Mouse (Mus musculus): Measurements from ENCODE around the gene Dlg5. TPM values are rescaled to one million over a fixed set of nuclear protein-coding genes. Genes with fewer than 3 reads are reported as not detected.

Dlg5 gene
- polyA plus RNA-seq, 1 experiment from 2014 or later = 25.4 TPM

DNA sequence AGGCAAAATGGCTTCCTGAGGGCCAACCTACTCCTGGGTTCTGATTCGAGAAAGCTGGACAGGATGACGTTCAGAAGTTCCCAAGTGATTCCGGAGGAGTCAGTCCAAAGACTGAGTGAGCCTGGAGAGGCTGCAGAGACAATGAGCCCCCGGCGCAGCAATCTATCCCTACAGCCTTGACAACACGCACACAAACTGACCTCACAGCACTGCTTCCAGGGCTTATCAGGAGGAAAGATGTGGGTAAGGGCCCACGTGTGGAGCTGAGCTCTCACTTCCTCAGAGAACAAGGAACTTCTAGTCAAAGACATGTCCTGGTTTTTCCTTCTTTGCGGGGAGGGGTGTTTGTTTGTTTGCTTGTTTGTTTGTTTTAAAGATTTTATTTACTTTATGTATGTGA lies 18.7 kb downstream of the Dlg5 start:
- no peaks in the 10 kb centered on the region for H3K9me3 ChIP-seq (ENCODE audit: control insufficient read depth, low read length)
- no peak overlapping the region for H3K27ac ChIP-seq (ENCODE audit: low read depth, low read length)
- H3K4me3 ChIP-seq (ENCODE audit: low read depth, low read length) = no peak overlapping the region
- no peak overlapping the region for H3K4me2 ChIP-seq (ENCODE audit: low read depth)
- ATAC-seq (ENCODE audit: insufficient read depth, low FRiP score, low TSS enrichment) = no peak
- H3K4me1 ChIP-seq (ENCODE audit: control insufficient read depth, insufficient read depth, low read length) = no peaks in the 10 kb centered on the region
- no peak for DNase-seq (ENCODE audit: low spot score)
- H3K36me3 ChIP-seq (ENCODE audit: control insufficient read depth, insufficient read depth, low read length) = no peaks in the 10 kb centered on the region
- WGBS = 89% methylated on average over 8 of the region's 8 CpGs
- H3K27me3 ChIP-seq (ENCODE audit: control insufficient read depth, insufficient read depth, low read length) = no peaks in the 10 kb centered on the region
- no peak overlapping the region for H3K9ac ChIP-seq (ENCODE audit: low read length)

DNA sequence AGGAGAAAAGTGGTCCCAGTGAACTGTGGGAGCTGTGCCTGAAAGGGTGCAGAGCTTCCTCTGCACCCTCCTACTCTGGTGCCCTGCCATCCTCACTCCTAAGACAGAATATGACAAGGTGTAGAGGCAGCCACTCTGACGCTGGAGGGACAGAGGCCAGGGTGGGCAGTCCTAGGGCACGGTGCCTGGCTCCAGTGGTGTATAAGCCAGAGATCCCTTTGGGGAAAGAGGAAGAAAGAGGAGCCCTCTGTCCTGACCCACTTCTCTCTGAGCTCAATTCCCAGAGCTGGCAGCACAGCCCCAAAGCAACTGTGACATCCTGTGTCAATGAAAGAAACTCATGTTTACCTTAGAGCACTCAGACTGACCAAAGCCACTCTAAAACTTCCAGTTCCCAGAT lies 19.4 kb downstream of the Dlg5 start:
- no peaks in the 10 kb centered on the region for H3K9me3 ChIP-seq (ENCODE audit: control insufficient read depth, low read length)
- no peaks in the 10 kb centered on the region for H3K27me3 ChIP-seq (ENCODE audit: control insufficient read depth, insufficient read depth, low read length)
- no peak overlapping the region for H3K4me3 ChIP-seq (ENCODE audit: low read depth, low read length)
- no peak overlapping the region for H3K9ac ChIP-seq (ENCODE audit: low read length)
- no peaks in the 10 kb centered on the region for H3K36me3 ChIP-seq (ENCODE audit: control insufficient read depth, insufficient read depth, low read length)
- ATAC-seq (ENCODE audit: insufficient read depth, low FRiP score, low TSS enrichment) (no peak), DNase-seq (ENCODE audit: low spot score) (no peak)
- H3K4me1 ChIP-seq (ENCODE audit: control insufficient read depth, insufficient read depth, low read length) = no peaks in the 10 kb centered on the region
- no peak overlapping the region for H3K4me2 ChIP-seq (ENCODE audit: low read depth)
- WGBS = 93% methylated on average over 2 of the region's 2 CpGs
- H3K27ac ChIP-seq (ENCODE audit: low read depth, low read length) = no peak overlapping the region

DNA sequence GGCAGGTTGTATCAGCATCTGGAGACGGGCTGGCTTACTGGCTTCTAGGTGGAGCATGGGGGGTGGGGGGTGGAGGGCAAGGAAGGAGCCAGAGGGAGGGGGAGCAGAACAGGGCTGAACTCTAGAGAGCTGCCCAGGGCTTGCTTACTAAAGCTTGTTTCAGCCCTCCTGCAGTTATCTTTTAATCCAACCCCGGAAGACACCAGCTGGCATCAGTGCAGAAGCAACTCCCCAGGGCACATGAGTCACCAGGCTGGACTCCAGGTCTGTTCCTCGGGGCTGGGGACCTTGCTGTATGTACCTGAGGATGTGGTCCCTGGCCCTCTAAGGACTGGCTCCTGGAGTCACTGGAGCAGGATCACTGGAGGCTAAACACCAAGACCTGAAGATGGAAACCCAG lies 23.0 kb downstream of the Dlg5 start:
- Histone ChIP-seq H3K27ac (ENCODE audit: low read depth, low read length) (no peak overlapping the region), H3K4me1 (ENCODE audit: control insufficient read depth, insufficient read depth, low read length) (no peaks in the 10 kb centered on the region), H3K9ac (ENCODE audit: low read length) (no peak overlapping the region), H3K4me2 (ENCODE audit: low read depth) (no peak overlapping the region), H3K27me3 (ENCODE audit: control insufficient read depth, insufficient read depth, low read length) (no peaks in the 10 kb centered on the region), H3K9me3 (ENCODE audit: control insufficient read depth, low read length) (no peaks in the 10 kb centered on the region), H3K4me3 (ENCODE audit: low read depth, low read length) (no peak overlapping the region), H3K36me3 (ENCODE audit: control insufficient read depth, insufficient read depth, low read length) (no peaks in the 10 kb centered on the region)
- WGBS = 66% methylated on average over 3 of the region's 3 CpGs
- ATAC-seq (ENCODE audit: insufficient read depth, low FRiP score, low TSS enrichment) = no peak
- peak; percentile 2 for DNase-seq (ENCODE audit: low spot score)

DNA sequence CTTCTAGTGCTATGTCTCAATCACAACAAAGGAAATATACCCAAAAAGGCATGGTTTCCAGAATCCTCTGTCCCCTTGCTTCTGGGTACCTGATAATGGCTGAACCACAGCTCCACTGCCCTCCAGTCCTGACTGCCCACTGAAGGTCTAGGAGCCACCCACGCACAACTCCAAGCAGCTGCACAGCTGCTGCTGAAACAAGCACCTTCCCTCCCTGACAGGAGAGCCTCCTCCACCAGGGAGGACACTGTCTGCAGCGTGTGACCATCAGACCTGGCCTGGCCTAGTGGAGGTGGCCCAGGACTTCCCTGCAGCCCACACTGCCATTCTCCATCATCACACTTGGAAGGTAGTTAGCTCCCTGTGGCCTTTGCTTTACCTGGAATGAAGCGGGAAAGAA lies 23.4 kb downstream of the Dlg5 start:
- Histone ChIP-seq H3K9me3 (ENCODE audit: control insufficient read depth, low read length) (no peaks in the 10 kb centered on the region), H3K27me3 (ENCODE audit: control insufficient read depth, insufficient read depth, low read length) (no peaks in the 10 kb centered on the region), H3K4me3 (ENCODE audit: low read depth, low read length) (no peak overlapping the region), H3K27ac (ENCODE audit: low read depth, low read length) (no peak overlapping the region), H3K36me3 (ENCODE audit: control insufficient read depth, insufficient read depth, low read length) (no peaks in the 10 kb centered on the region), H3K4me2 (ENCODE audit: low read depth) (no peak overlapping the region), H3K9ac (ENCODE audit: low read length) (no peak overlapping the region), H3K4me1 (ENCODE audit: control insufficient read depth, insufficient read depth, low read length) (no peaks in the 10 kb centered on the region)
- no peak for ATAC-seq (ENCODE audit: insufficient read depth, low FRiP score, low TSS enrichment)
- 85% methylated on average over 3 of the region's 3 CpGs for WGBS
- DNase-seq (ENCODE audit: low spot score) = peak; percentile 1

DNA sequence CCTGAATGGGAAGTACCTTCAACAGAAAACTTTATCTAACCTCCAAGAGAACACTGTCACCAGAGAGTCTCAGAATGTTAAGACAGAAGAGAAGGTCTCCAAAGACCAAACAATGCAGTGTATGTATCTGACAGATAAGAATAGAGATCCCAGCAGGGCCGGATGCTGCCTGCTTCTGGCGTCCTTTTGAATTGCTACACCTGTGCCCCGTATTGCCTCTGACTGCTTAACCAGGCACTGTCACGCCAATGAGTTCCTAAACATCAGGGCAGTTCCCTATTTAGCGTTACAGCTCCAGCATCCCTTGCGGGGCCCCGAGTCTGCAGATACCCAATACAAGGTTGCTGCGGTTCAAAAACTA lies 28.4 kb downstream of the Dlg5 start:
- DNase-seq (ENCODE audit: low spot score) = no peak
- H3K4me2 ChIP-seq (ENCODE audit: low read depth) = no peak overlapping the region
- no peaks in the 10 kb centered on the region for H3K27me3 ChIP-seq (ENCODE audit: control insufficient read depth, insufficient read depth, low read length)
- no peak for ATAC-seq (ENCODE audit: insufficient read depth, low FRiP score, low TSS enrichment)
- no peaks in the 10 kb centered on the region for H3K9me3 ChIP-seq (ENCODE audit: control insufficient read depth, low read length)
- peaks cover 18% of the 10 kb centered on the region for H3K4me1 ChIP-seq (ENCODE audit: control insufficient read depth, insufficient read depth, low read length)
- 71% methylated on average over 8 of the region's 8 CpGs for WGBS
- H3K9ac ChIP-seq (ENCODE audit: low read length) = no peak overlapping the region
- no peak overlapping the region for H3K27ac ChIP-seq (ENCODE audit: low read depth, low read length)
- H3K4me3 ChIP-seq (ENCODE audit: low read depth, low read length) = no peak overlapping the region
- H3K36me3 ChIP-seq (ENCODE audit: control insufficient read depth, insufficient read depth, low read length) = no peaks in the 10 kb centered on the region

DNA sequence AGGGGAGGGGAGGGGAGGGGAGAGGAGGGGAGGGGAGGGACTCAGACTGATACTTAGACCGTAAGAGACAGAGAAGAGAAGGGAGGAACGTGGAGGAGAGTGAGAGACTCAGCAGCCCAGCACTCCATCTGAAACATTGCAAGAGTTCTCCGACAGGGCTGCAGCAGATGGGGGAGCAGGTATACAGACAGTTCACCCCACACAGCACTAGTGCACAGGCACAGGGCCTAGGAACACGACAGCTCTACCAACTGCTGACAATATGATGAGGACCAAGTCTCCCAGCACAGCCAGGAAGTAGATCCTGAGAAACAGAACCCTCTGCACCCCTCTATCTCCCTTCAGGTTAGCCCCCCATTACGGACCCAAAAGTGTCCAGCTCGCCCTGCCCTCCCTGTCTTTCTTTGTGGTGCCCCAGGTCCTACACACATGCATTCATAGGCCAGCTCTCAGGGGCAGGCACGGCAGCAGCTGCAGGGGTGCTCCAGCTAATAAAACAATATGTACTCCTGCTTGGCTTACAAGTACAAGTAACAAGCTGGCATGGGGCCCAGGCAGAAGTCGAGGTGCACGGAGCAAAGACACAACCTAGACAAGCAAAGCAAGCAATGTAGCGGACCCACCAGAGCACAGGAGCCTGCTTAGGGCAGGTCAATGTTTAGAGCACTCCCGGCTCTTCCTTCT lies 28.9 kb downstream of the Dlg5 start:
- WGBS = 60% methylated on average over 11 of the region's 11 CpGs
- DNase-seq (ENCODE audit: low spot score) (no peak), ATAC-seq (ENCODE audit: insufficient read depth, low FRiP score, low TSS enrichment) (no peak)
- no peak overlapping the region for H3K4me2 ChIP-seq (ENCODE audit: low read depth)
- no peaks in the 10 kb centered on the region for H3K27me3 ChIP-seq (ENCODE audit: control insufficient read depth, insufficient read depth, low read length)
- no peak overlapping the region for H3K9ac ChIP-seq (ENCODE audit: low read length)
- no peaks in the 10 kb centered on the region for H3K36me3 ChIP-seq (ENCODE audit: control insufficient read depth, insufficient read depth, low read length)
- H3K4me3 ChIP-seq (ENCODE audit: low read depth, low read length) = no peak overlapping the region
- no peaks in the 10 kb centered on the region for H3K9me3 ChIP-seq (ENCODE audit: control insufficient read depth, low read length)
- H3K4me1 ChIP-seq (ENCODE audit: control insufficient read depth, insufficient read depth, low read length) = peaks cover 20% of the 10 kb centered on the region
- H3K27ac ChIP-seq (ENCODE audit: low read depth, low read length) = no peak overlapping the region

DNA sequence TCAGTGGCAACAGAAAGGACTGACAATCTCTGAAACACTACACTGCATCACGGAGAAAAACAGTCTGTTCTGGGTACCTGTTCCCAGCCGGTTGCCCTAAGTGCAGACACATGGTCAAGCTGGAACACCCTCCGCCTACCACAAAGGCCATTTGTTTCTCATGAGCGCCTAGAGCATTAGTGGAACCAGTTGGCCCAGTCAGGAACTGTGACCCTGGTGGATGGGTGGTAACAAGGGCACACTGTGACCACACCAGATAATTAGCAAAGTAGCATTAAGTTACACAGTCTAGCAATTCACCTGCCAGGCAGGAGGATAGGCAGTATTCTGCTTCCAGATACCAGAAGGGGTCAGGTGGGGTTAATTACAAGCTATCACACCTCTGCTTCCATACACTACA lies 29.7 kb downstream of the Dlg5 start:
- no peak overlapping the region for H3K4me2 ChIP-seq (ENCODE audit: low read depth)
- DNase-seq (ENCODE audit: low spot score) (no peak), ATAC-seq (ENCODE audit: insufficient read depth, low FRiP score, low TSS enrichment) (no peak)
- no peak overlapping the region for H3K9ac ChIP-seq (ENCODE audit: low read length)
- WGBS = 45% methylated on average over 4 of the region's 4 CpGs
- H3K4me1 ChIP-seq (ENCODE audit: control insufficient read depth, insufficient read depth, low read length) = peaks cover 22% of the 10 kb centered on the region
- H3K27me3 ChIP-seq (ENCODE audit: control insufficient read depth, insufficient read depth, low read length) = no peaks in the 10 kb centered on the region
- no peak overlapping the region for H3K27ac ChIP-seq (ENCODE audit: low read depth, low read length)
- no peaks in the 10 kb centered on the region for H3K36me3 ChIP-seq (ENCODE audit: control insufficient read depth, insufficient read depth, low read length)
- no peak overlapping the region for H3K4me3 ChIP-seq (ENCODE audit: low read depth, low read length)
- H3K9me3 ChIP-seq (ENCODE audit: control insufficient read depth, low read length) = no peaks in the 10 kb centered on the region

DNA sequence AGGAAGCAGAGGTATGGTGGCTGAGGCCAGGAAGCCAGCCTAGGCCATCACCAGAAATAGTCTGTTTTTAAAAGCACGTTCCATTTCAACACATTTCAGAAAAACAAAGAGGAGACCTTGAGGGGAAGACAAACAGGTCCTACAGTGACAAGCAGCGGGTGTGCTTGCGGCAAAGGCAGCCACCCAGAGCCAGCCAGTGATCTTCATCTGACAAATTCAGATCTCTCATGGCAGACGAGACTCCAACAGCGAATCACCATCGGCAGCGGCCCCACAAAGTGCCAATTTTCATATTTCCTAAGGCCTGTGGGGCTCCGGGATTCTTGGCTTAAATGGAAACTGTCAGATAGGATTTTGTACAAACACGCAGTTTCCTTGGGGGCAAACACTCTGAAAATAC lies 31.3 kb downstream of the Dlg5 start:
- ATAC-seq (ENCODE audit: insufficient read depth, low FRiP score, low TSS enrichment) (no peak), DNase-seq (ENCODE audit: low spot score) (no peak)
- H3K9ac ChIP-seq (ENCODE audit: low read length) = no peak overlapping the region
- no peaks in the 10 kb centered on the region for H3K36me3 ChIP-seq (ENCODE audit: control insufficient read depth, insufficient read depth, low read length)
- no peak overlapping the region for H3K4me3 ChIP-seq (ENCODE audit: low read depth, low read length)
- H3K27ac ChIP-seq (ENCODE audit: low read depth, low read length) = no peak overlapping the region
- H3K4me1 ChIP-seq (ENCODE audit: control insufficient read depth, insufficient read depth, low read length) = peaks cover 22% of the 10 kb centered on the region
- no peaks in the 10 kb centered on the region for H3K9me3 ChIP-seq (ENCODE audit: control insufficient read depth, low read length)
- H3K27me3 ChIP-seq (ENCODE audit: control insufficient read depth, insufficient read depth, low read length) = no peaks in the 10 kb centered on the region
- no peak overlapping the region for H3K4me2 ChIP-seq (ENCODE audit: low read depth)
- 64% methylated on average over 9 of the region's 9 CpGs for WGBS

DNA sequence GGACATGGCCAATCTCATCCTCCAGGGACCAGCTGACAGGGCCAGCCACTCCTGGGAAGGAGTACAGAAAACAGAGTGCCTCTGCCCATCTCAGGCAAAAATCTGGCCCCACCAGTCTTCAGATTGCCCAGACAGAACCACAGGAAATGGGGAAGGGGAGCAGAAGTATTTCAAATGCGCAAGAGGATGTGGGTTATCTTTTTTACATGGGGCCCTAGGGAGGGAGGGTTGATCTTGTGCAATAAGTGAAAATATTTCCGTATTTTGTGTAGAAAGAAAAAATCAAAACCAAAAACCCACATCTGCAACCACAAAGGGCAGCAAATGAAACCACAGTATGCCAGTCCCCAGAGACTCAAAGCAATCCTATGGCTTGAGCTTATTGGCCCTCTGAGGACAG lies 32.4 kb downstream of the Dlg5 start:
- peaks cover 22% of the 10 kb centered on the region for H3K4me1 ChIP-seq (ENCODE audit: control insufficient read depth, insufficient read depth, low read length)
- no peak for ATAC-seq (ENCODE audit: insufficient read depth, low FRiP score, low TSS enrichment)
- DNase-seq (ENCODE audit: low spot score) = no peak
- H3K36me3 ChIP-seq (ENCODE audit: control insufficient read depth, insufficient read depth, low read length) = no peaks in the 10 kb centered on the region
- no peak overlapping the region for H3K27ac ChIP-seq (ENCODE audit: low read depth, low read length)
- 86% methylated on average over 2 of the region's 2 CpGs for WGBS
- no peaks in the 10 kb centered on the region for H3K27me3 ChIP-seq (ENCODE audit: control insufficient read depth, insufficient read depth, low read length)
- H3K4me2 ChIP-seq (ENCODE audit: low read depth) = no peak overlapping the region
- no peak overlapping the region for H3K9ac ChIP-seq (ENCODE audit: low read length)
- no peak overlapping the region for H3K4me3 ChIP-seq (ENCODE audit: low read depth, low read length)
- no peaks in the 10 kb centered on the region for H3K9me3 ChIP-seq (ENCODE audit: control insufficient read depth, low read length)
